Mouse (Mus musculus) embryo, embryonic 11 days (tissue): Measurements from ENCODE around the gene Igf2bp2.
A peak's percentile ranks its signal among the peaks of the same experiment; 100 is the strongest.

Experiments
- DNase-seq: peaks from one replicate; pipeline ENCODE4 v3.0.0-alpha.2; 2015

Gene Igf2bp2

DNA sequence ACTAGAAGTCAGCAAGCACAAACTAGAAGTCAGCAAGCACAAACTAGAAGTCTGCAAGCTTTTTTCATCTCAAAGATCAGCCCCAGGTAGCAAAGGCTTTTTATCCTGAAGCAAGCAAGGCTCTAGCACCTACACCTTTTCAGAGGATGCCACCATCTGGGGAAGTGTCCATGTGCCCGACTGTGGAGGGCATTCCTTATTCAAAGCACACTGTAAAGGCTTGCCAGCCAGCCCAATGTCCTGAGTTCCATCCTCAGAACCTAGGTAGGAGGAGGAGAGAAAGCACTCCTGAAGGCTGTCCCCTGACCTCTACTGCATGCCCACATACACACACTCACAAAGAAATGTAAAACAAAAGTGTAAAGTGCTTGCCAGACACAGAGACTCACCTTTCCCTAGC, 16.0 kb downstream of the Igf2bp2 start:
- DNase-seq = no peak

DNA sequence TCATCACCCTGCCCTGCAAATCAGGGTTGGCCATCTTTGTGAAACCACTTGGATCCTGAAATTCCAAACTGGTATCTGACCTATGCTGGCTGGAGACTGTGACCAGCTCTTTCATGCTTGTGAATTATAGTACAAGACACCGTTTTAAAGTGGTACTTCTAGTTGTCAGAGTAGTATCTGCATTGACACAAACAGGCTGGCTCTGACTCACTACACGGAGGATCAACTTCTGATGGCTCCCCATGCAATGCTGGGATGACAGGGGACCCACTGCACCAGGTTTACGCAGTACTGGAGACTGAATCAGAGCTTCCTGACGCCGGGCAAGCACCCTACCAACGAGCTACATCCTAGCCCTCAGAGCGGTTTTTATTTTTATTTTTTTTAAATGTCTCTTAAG, 17.0 kb downstream of the Igf2bp2 start:
- DNase-seq = no peak

DNA sequence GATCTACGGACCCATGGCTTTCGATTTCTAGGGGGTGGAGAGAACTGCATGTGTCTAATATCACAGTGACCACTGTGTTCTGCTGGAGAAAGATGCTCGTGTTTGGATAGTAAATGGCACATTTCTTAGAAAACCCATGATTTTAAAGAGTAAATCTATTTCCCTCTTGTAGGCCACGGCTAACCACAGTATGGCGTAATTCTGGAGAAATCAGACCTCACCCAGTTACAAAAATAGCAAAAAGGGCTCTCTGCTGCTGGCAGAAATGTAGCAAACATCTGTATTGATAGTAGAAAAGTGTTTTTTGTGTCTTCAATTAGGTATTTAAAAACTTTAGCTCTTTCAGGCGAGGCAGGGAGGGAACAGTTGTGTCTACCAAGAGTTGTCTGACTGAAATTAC, 18.6 kb downstream of the Igf2bp2 start:
- no peak for DNase-seq

DNA sequence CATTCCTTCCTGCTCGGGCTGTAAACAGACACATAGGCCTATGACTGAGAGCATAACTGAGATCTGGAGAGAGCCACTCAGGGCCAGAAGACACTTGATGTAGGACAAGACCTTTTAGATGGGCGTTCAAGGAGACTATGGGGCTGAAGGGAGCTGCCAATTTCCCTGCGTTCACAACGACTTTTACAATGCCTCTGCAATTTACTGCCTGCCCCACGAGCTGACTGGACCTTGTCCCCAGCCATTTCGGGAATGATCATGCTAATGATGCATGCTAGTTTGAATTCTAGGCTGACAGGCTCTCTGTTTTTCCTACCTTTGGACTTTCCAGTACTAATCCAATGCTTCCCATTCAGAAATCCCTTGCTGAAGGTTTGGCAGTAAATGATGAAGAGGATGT, 22.2 kb downstream of the Igf2bp2 start:
- no peak for DNase-seq

DNA sequence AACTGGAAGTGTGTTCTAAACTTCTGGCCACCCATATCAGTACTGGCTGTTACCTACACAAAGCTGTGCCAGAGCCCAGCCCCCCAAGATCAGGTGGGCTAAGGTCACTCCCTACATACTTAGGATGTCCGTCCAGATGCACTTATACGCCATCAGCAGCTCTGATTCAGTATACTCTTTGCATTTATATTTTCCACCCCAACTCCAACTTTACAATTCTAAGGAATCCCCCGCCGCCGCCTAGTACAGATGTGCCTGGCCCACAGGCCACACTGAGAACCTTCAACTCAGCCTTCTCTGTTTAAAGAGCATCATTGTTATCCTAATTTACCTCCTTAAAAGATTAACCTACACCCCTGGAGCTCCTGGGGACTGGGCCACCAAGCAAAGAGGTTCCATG, 23.3 kb downstream of the Igf2bp2 start:
- no peak for DNase-seq

DNA sequence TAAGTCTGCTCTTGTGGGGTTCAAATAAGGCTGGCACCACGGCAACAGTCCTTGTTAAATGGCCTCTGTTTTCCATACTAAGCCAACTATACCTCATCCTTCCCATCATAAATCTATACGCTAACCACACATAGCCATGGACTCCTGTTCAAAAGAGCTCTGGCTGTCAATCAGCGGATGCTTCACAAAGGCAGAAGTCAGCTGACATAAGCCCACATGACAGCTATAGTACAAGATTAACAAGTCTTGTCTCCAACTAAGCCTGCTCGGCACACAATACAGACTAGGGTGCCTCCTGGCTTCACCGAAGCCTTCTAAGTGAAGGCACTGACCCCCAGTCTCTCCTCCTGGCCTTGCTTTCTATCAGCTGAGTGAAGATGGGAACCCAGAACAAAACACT, 26.9 kb downstream of the Igf2bp2 start:
- DNase-seq = no peak

DNA sequence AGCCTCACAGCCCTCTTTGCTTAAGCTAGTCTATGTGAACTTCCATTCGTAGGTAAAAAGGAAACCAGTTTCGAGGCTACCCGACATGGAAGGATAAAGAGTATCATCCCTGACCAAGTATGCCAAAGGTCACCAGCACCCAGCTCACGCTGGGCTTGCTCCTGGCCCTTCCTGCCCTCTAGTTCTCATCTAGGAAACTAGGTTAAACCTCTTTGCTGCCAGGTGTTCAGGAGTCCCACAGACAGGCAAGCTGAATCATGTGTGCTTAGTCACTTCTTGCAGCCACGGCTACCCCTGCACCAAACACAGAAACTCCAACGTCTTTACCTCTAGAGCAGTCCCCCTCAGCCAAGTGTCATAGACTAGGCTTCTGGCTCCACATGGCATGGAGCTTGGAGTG, 31.8 kb downstream of the Igf2bp2 start:
- no peak for DNase-seq

DNA sequence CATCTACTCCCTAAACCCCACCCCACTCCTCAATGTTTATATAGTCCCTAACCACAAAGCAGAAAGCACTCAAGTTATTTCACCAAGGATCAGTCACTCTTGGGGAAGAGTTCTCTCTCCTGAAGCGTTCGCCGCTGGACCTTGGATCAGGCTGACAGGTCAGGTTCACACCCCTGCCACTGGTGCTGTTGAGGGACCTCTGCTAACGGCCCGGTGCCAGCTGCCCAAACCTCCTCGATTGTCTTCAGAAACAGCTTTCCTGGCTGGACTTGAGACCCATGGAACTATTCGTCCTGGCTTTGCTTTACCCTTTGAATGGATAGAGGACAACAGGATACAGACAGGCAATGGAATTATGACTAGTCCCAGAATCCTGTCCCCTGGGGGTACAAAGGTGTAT, 33.6 kb downstream of the Igf2bp2 start:
- no peak for DNase-seq

DNA sequence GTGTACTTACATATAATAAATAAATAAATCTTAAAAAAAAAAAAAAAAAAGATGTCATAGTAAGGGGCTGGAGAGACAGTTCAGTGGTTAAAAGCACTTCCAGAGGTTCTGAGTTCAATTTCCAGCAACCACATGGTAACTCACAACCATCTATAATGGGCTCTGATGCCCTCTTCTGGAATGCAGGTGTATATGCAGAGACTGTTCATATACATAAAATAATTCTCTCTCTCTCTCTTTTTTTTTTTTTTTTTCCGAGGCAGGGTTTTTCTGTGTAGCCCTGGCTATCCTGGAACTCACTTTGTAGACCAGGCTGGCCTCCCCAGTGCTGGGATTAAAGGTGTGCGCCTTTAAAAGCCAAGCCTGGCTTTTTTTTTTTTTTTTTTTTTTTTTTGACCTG, 34.5 kb downstream of the Igf2bp2 start:
- no peak for DNase-seq

DNA sequence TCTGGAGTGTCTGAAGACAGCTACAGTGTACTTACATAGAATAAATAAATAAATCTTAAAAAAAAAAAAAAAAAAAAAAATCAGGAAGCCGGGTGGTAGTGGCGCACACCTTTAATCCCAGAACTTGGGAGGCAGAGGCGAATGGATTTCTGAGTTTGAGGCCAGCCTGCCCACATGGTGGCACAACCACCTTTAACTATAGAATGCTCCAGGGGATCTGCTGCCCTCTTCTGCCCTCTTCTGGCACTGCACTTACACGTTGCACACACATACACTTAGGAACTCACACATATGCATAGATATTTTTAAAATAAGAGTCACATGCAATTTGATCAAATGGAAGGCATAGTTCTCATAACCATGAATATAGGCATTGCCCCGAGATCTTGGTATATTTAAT, 35.3 kb downstream of the Igf2bp2 start:
- DNase-seq = no peak

DNA sequence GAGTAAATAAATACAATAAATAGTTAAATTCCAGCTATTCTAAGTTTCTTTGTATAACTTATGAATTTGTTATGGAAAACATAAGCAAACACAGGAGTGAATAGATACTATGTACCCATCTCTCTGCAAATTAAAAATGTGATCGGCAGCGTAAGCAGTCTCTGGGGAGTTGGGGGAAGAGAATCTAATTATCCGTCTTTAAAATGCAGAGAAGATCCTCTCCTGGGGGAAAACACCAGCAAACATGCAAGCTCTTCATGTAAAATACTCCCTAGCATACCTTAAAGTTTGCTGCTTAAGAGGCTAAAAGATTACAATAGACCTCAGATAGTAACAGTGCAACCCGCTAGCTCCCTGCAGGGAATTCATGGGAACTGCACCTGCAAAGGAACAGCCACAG, 36.2 kb downstream of the Igf2bp2 start:
- no peak for DNase-seq

DNA sequence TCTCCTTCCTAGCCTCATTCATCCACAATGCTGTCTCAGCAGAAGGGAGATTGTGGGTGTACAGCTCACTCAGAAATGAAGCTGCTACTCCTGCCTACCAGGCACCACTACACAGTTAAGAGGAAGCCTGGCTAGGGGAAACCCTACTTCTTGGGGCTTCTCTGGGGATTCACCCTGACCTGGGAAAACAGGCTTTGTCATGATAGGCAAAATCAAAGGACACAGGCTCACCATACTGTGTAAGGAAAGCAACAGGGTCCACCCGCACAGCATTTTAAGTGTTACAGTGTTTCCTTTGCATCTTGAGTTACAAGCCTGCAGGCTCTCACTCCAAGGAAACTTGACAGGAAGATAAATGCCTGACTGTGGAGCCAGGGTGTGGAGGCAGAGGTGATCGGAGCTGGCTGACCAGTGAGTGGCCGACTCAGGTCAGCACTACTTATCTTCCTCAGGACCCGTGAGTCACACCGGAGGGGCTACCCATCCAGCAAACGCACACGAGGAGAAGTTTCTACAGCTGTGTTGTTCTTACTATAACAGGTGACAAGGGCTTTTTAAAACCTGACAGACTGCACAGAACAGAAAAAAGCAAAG, 38.7 kb downstream of the Igf2bp2 start:
- DNase-seq = peak; percentile 22

DNA sequence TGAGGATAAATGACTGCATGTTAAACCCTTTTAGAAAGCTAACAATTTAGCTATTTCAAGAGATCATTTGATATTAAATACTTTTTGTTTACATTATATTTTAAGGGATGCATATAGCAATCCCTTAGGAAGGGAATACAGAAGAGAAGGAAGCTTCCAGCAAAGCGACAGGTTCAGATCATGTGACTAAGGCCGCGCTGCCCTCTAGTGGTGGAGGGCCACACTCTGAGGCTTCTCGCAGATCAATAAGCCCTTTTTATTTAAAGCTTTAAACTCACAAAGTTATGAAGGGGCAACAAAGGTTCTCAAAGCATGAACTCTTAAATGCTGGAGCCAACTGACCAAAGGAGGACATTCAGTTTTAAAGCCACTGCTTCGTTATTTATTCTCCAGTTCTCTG, 39.4 kb downstream of the Igf2bp2 start:
- peak; percentile 56 for DNase-seq

DNA sequence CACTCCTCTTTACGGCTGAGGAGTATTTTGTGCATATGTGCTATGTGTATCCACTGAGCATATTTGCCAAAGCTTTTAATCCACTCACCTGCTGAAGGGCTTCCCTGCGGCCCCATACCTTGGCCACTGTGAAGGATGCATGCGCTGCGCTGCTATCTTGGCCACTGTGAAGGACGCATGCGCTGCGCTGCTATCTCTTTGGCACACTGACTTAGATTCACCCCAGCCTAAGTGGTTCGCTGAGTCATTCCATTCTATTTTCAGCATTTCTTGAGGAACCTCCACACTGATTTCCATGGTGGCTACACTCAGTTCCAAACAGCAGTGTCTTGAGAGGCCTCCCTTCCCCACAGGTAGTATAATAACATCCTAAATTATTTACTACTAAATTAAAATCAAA, 42.0 kb downstream of the Igf2bp2 start:
- DNase-seq = no peak

DNA sequence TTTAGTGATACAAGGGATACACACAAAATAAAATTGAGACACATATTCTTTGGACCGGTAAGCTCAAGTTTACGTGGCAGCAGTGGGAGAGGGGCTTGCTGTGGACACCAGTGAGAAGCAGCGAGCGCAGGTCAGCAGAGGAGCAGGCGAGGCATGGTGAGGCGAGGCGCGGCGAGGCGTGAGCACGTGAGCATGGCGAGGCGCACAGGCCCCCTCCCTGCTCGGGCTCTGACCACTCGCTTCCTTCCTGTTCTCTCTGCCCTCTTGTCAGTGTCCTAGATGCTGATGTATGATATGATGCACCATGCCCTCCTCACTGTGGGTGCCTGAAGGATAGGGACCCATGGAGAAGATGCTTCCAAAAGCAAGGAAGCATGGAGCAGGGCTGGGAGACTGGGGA, 43.6 kb downstream of the Igf2bp2 start:
- DNase-seq = no peak

DNA sequence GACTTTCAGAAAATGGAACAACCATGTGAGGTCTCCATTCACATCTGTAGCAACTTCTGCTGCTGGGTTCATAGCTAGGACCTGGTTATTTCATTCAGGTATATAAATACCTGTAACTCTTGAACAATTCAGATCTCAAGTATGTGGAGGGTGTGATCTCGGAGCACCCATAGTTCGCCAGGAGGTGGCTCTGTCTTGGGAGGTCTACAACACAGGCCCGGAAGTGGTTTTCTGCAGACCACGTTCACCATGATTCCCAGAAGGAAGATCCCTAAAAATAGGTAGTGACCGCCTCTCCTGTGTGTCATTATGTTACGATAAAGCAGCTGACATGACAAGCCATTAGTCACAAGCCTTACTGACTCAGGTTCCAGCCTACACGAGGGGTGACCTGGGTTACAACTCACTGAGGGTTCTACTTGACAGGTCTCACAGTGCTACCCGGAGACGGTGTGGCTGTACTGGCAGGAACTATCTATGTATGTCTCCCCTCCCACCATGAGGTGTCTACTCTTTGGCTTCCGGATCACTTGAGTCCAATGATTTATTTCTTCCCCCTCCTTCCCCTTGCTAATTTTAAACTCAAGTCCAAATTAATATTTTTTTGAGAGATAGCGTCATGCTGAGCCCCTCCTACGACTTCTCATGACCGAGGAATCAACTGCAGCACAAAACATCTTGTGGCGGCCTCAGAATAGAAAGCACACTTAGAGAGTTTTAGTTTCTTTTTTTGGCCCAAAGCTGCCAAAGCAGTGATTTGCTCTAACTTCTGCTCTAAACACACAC, 44.2 kb downstream of the Igf2bp2 start:
- no peak for DNase-seq

DNA sequence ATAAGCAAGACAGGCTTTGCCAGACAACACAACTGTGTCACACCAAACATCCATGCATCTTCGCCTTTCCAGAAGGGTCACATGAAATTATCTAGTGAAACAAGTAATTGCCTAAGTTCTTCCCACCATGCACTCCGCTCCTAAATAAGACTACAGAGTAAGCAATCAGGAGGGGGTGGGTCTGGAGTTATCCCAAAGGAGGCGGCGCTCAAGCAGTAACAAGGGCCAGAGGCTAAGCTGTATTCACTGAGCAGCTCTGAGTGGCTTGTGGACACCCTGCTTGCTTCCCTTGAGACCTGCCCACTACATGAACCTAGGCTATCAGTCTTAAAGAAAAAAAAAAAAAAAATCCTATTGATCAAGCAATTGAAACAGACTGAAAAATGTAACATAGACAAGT, 44.9 kb downstream of the Igf2bp2 start:
- no peak for DNase-seq

DNA sequence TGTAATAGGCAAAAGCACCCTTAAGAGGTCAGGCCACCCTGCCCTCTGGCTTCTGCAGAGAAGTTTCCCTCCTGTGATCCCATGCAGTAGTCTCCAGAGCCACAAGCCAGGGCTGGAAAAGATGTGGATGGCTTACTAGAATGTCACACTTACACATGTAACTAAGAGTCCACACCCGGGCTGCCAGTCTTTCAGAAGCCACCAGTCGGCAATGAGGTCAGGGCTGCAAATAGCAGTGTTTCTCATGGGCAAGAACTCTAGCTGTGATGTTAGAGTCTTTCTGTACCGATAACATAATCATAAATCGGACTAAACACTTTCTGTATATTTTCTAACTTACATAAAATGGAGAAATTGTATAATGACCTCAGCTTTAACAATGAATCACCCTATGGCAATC, 46.4 kb downstream of the Igf2bp2 start:
- DNase-seq = no peak

DNA sequence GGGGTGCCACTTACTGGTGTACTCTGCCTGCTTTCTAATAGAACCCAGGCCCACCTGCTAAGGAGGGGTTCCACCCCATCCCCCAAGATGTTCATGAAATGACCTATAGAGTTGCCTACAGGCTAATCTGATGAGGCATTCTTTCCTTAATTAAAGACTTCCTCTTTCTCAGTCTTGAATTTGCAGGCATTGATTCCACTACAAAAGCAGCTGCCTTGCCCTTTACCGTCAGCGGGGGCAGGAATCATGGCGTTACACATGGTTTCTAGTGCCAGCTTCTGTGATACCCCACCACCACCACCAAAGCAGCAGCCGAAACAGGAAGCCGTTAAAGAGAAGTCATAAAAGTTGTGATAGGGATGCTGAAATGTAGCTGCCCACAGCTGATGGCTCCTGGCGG, 47.0 kb downstream of the Igf2bp2 start:
- no peak for DNase-seq

DNA sequence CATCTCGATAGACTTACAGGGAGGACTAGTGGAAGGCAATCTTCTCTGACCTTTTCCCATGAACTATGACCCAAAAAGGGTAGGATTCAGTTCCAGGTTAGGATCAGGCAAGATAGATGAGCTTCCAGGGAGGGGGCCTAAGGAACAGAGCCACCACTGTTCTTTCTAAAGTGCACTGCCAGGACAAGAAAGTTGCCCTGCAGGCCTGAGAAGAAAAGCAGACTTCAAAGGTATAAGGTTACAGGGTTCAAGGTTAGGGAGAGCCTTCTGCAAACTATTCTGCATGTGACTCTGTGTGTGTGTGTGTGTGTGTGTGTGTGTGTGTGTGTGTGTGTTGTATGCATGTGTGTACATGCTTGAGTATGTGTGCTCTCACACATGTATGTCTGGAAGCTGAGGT, 53.1 kb downstream of the Igf2bp2 start:
- DNase-seq = peak; percentile 27

DNA sequence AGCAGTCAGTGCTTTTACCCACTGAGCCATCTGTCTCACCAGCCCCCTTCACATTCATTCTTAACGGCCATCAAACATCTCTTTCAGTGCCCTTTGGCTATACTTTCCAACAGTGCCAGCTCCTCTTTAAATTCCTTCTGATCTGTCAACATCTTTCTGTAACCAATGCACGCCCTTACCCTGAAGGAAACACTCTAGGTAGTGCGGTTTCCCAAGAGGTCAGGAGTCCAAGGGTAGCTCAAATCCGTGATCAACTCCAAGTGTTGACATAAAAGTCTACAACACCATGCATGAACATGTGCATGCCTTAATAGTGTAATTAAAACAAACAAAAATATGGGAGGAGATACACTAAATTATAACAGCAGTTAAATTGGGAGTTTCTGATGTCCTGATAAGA, 53.9 kb downstream of the Igf2bp2 start:
- DNase-seq = no peak

DNA sequence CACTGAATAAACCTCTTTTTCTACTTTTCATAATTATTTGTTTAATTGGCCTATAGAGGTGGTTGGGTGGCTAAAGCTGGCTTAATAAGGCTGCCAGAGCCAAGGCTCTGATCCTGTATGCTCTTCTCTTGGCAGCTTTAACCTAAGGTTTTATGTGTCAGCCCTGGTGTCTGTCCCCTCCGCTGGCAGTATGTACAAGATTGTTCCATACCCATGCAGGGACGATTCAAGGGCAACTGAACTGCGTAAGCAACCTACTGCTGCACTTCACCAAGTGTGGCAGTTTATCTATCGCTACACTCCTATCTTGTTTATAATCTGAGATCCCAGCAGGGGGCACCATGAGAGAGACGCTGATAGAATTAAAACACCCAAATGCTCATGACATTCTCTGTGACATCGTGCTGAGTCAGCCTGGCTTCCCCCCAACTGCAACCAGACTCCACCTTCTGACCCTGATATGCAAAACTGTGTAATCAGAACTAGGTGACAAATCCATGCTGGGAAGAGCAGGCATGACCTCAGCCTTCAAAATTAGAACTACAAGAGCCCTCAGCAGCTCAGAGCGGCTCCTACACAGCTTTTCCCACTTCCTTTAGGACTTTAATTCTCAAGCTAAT, 55.1 kb downstream of the Igf2bp2 start:
- no peak for DNase-seq

DNA sequence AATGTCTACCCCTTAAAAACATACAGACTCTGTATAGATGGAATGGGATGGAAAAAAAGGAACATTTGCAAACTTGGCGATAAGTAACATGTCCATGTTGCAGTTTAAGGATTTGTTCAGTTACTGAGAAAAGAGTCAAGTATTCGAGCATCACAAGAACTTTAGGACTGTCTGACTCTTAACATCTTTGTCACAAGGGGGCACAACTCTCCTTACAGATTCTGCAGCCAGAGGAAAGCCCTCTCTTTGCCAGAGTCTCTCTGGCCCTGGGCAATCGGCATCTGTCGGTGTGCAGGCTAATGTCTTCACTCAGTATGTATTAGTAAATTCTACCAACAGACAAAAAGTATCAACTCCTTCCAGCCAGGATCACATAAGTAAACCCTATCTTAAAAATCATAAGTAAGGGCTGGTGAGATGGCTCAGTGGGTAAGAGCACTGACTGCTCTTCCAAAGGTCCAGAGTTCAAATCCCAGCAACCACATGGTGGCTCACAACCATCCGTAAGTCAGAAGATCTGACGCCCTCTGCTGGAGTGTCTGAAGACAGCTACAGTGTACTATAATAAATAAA, 57.0 kb downstream of the Igf2bp2 start:
- DNase-seq = no peak

DNA sequence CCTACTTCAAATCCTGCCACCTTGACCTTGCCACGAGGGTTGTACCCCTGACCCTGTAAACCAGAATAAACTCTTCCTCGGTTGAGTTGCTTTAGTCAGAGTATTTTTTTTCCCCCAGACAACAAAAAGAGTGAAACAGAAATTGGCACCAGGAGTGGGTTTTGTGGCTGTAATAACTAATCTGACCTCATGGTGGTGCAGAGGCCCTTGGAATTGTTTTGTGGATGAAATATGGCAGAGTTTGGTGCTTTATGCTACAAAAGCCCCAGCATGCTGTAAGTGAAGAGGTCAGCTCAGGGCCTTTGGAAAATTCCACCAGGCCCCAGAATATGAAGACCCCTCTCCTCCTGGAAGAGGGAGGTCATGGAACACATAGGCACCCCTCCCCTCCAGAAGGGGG, 63.0 kb downstream of the Igf2bp2 start:
- DNase-seq = no peak
